Mouse (Mus musculus): ENCODE results near the gene Tmem131l. TPM values are rescaled to one million over a fixed set of nuclear protein-coding genes. Genes with fewer than 3 reads are reported as not detected.

Tmem131l gene
- polyA plus RNA-seq (2017; shearing (Covaris generic)): 47.9 TPM

GRCm38 (mm10) chr3:84039646-84040475, at the start of gene Tmem131l:
Gene Tmem131l, minus strand, starts transcription at chr3:84040175.

Other genes starting within 250 kb of the Tmem131l start
- gene Tlr2, start 198.4 kb downstream of the Tmem131l start, polyA plus RNA-seq (2017; shearing (Covaris generic)): 6.2 TPM
- gene Mnd1, start 115.6 kb upstream of the Tmem131l start, polyA plus RNA-seq (2017; shearing (Covaris generic)): 1.1 TPM
- not detected for gene Gm6525, start 133.9 kb upstream of the Tmem131l start, polyA plus RNA-seq (2017; shearing (Covaris generic))

All from activated CD4-positive, CD25-positive, alpha-beta regulatory T cell, adult 9 weeks (primary cell).